Mouse (Mus musculus) cerebellum, postnatal 14 days (tissue): ENCODE data around the gene Mrpl18.
"Not testable (repeated sequence)": the region's sequence is repeated elsewhere in the genome, so short reads cannot be mapped to it uniquely, and the experiment has no call there.

Source experiments
- DNase-seq, 2 experiments: peaks; one replicate each; pipeline ENCODE4 v3.0.0; 2021; ENCODE audit warnings: mixed read lengths in 2 of 2

Mrpl18 gene

GRCm38 (mm10) chr17:12915881-12916583 lies at the start of gene Mrpl18:
Gene Mrpl18, minus strand, starts transcription at chr17:12916345.
- peak; percentile 98 to 99 for DNase-seq

DNA sequence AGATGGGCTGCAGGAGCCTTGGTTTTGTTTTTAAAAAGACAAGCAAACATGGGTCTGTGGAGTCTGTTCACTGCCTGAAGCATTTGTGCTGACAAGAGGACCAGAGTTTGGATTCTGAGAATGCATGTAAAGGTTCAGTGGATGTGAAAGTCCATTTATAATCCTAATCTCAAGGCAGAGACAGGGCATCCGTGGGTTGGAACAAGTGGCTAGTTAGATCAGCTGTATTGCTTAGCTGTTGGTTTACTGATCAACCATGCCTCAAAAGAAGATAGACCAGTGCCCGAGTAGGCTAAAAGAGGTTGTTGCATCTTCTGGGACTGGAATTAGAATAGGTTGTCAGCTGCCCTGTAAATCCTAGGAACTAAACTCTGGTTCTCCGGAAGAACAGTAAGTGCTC lies 47.3 kb upstream of the Mrpl18 start:
- no peak for DNase-seq

DNA sequence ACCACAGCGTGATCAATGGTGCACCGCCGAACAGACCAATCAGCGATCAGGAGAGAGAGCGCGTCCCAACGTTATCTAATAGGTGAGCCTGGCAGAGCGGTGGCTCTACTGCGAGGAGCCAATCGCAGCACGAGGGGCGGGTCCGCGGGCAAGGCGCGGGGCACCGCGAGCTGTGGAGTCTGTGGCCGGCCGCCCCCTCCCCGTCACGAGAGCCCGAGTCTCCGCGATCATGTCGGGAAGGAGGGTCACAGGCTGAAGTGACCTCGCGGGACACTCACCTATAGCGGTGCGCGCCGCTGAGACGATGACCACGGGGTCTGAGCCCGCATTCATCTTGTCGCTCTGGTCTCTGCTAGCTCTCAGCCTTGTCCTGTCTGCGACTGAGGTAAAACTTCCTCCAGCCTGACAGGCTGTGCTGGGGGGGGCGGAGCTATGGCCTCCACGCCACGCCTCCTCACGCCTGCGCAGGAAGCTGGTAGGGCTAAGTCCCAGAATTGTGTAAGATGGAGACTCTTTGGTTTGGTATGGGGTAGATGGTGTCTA lies 44.3 kb upstream of the Mrpl18 start, which contains the start of gene Acat2:
TSS of gene Acat2 (minus strand) at position 417 of the 543 bp plus-strand sequence.
- DNase-seq, result peak; percentile 96 to 97

GRCm38 (mm10) chr17:12959377-12959776 lies 43.2 kb upstream of the Mrpl18 start:
- not testable (repeated sequence) for DNase-seq

DNA sequence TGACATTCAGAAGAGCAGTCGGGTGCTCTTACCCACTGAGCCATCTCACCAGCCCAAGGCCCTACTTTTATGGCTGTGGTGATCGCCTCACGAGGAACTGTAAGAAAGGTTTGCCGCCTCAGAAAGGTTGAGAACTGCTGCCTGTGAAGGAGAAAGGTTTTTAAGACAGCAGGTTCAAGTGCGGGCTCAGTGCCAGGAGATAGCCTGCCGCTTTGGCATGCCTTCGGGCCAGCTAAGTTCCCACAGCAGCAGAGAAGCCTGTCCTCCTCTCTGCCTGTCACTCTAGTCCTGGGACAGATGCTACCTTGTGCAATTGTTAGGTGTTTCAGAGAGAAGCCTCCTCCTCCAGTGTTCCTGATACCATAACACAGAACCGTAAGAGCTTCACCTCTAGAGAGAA lies 40.5 kb upstream of the Mrpl18 start:
- DNase-seq, result peak in 1 of 2 experiments; percentile 51

DNA sequence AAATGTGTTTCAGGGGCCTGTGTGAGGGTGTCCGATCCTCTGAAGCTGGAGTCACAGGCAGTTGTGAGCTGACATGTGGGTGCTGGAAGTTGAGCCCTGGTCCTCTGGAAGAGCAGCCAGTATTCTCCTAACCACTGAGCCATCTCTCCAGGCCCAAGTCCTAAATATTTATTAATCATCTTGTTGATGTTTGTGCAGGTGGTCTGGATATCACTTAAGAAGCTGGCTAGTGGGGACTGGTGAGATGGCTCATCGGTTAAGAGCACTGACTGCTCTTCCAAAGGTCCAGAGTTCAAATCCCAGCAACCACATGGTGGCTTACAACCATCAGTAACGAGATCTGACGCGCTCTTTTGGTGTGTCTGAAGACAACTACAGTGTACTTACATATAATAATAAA lies 33.5 kb upstream of the Mrpl18 start:
- no peak for DNase-seq

GRCm38 (mm10) chr17:12942459-12943162 lies 26.5 kb upstream of the Mrpl18 start:
- no peak for DNase-seq

DNA sequence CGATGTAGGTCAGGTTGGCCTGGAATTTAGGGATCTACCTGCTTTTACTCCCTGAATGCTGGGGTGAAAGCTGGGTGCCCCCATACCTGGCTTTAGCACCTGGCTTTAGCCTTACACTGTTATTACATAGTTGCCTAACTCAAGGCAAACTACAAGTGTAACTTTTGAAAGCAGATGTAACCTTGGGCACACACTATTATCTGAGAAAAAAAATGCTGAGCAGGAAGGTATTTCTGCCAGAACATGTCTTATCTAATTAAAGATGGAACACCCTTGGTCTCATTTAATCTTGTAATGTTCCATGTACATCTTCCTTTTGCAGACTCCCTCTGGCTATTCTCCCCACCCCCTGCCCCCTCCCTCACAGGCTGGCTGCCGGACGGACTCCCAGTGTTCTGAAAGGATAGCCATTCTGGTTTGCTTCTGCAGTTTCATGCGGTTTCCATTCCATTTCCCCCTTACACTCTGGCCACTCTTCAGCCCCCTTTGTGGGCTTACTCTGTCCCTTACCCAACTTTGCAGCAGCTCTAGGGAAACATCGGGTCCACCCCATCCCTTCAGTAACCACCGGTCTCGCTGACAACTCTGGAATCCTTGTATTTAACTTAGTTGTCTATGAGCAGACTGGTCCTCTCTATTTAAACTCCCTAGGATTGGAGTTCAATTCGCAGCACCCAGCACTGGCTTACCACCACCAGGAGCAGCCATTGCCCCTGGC lies 25.6 kb upstream of the Mrpl18 start:
- DNase-seq, result no peak

DNA sequence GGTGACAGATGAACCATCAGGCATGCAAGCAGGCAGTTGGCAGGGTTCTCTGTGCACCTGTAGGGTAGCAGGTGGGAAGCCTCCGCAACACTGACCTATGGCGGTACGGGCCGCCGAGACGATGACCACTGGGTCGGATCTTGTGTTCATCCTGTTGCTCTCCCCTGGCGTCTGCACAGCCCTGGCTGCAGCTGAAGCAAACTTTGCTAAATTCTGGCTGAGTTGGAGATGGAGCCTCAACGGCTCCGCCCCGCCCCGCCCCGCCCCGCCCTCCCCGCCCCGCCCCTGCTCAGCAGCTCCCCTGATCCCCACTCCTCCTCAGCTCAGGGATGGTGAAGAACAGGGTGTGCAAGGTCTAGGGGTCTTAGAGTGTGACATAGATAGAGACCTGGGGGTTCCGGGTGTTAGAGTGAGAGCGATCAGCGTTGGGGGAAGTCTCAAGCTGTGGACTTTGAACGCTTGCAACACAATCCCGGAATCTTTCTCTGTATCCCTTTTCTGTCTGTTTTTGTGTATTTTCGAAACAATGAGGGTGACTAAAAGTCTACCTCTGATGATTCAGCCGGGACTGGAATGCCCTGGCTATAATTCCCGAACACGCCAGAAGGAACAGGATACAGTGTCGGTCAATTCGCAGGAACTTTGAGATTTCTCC lies 24.1 kb upstream of the Mrpl18 start, which contains the start of gene Acat3:
TSS of gene Acat3 (minus strand) at position 450 of the 655 bp plus-strand sequence.
- peak; percentile 73 to 76 for DNase-seq

DNA sequence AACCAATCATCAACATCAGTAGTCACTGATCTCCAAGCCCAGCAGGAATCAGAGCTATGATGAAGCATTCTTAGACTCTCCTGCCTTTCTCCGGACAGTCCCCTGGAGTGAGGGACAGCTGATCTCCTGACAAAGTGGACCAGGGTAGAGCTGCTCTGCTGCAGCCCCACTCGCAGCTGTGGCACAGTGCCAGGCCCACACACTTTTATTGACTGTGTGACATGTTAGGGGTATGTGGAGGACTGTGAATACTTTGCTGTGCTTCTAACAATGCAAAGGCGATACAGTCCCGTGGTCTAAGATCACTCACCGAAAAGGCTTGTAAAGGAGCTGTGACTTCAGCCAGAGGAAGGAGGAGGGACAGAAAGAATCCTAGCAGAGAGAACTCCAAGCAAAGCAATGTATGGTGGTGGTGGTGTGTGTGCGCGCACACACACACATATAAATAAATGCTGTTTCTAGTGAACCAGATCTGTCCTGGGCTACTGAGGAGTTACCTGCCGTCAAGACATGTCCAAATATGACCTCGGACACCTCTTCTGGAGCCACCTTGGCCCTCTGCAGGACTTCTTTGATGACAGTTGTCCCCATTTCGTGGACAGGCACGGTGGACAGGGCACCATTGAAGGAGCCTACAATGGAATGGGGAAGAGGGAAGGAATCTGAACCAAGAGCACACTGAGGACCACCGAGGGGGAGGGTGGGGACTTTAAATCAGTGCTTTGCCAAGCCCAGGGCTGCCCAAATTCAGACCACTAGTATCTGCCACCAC lies 23.4 kb upstream of the Mrpl18 start:
- DNase-seq, result not testable (repeated sequence)

- no peak for DNase-seq
These were observed 21.9 kb upstream of the Mrpl18 start for GRCm38 (mm10) chr17:12938077-12938476.

DNA sequence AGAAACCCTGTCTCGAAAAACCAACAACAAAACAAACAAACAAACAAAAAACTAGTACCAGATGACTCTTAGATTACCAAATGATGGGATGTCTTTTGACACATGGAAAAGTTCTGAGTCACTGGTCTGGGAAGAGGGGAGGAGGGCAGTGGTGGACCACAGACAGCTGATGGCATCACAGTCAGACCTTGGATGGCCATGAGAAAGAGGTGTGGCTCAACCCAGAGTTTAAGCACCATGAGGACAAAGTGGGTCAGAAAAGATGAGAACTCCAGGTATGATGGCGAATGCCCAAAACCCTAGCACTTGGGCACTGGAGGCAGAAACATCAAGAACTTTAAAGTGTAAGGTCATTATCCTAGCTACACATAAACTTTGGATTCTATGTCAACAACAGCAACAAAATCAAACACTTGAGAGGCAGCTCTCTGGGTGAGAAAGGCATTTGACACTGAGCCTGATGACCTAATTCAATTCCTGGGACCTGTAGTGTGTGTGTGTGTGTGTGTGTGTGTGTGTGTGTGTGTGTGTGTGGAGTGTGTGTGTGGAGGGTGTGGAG lies 21.3 kb upstream of the Mrpl18 start:
- no peak for DNase-seq

DNA sequence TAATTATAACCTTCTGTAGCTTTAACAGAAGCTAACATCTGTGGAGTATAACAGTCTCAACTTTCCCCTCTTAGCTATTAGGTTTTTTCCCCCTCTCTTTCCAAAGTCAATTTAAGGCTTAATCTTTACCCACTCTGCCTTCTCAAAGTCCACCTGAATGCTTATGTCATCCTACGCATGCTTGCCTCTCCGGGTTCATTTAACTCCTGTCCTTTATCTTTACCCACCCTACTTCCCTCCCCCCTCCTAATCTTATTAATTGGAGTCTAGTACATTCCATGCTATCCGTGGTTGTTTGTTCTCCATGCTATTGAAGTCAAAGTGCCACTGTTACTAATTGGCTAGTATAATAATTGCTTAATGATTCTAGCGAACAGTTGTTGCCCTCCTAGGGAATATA lies 19.6 kb upstream of the Mrpl18 start:
- no peak for DNase-seq

DNA sequence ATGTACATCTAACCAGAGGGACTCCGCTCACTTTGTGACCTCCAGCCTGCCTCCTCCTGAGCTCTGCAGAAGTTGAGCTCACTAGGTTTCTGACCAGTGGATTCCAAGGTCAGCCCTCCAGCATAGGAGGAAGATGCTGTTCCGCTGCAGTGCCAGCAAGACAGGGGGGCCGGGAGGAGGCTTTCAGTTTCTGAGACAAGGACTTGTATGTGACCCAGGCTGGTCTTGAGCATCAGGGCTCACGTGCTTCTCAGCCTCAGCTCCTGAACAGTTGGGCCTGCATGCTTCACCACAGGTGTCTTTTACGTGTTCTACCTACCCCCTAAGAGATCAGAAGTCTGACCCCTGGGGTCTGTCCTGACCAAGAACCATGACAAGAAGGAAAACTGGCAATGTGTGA lies 15.4 kb upstream of the Mrpl18 start:
- not testable (repeated sequence) for DNase-seq

- DNase-seq, result no peak
These were observed 9.6 kb upstream of the Mrpl18 start for GRCm38 (mm10) chr17:12925703-12926180.

GRCm38 (mm10) chr17:12925001-12925400 lies 8.9 kb upstream of the Mrpl18 start:
- no peak for DNase-seq

DNA sequence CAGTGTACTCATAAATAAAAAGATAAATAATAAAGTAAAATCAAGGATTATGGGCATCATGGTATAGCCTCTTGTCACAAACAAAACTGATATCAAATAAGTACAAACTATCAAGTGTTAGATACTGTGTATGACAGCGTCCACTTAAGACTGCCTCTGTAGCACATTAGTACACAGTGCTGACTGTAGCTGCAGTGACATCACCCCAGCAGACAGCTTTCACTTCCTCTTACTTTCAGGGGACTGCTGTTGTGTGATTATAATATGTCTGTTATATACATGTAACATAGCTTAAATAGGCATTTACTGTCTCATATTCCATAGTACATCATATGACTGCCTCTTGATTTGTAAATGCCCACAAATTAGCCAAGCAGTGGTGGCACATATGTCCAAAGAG lies 4.9 kb upstream of the Mrpl18 start:
- no peak for DNase-seq

- peak in 1 of 2 experiments; percentile 64 for DNase-seq
These were observed 639 bp upstream of the Mrpl18 start for GRCm38 (mm10) chr17:12916588-12917380.

DNA sequence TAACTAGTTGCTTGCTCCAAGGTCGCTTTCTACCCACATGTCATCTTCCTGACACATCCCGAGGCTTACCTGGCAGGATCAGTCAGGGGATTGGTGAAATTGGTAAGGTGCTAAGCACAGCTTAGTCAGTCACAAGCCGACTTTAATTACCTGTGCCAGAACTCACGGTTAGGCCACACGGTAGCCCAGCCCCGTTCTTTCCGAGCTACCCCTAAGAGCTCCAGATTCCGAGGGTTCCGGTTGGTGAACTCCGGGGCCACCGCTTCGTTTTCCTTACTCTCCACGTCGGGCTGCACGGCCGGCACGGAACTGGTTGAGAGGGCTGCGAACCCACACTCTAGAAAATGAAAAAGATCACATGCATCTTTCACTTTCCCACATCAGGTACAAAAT lies 661 bp downstream of the Mrpl18 start, which contains the start of gene Tcp1:
TSS of gene Tcp1 (plus strand) at position 214 of the 393 bp plus-strand sequence.
- peak; percentile 47 to 49 for DNase-seq

DNA sequence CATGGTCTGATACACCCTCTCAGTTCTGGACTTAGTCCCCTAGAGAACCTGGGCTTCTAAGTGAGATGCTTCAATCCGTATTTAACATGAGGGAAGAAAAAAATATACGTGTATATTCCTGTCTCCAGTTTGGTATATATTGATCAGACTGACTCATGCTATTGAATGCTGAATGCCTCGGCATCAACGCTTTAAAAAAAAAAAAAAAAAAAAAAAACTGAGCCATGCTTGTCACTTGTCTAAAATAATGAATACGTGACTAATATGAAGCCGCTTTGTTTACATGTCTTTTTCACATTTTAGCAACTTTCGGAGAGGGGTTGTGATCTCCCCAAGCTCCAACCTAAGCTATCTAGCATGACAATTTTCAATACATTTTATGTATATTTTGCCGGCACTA lies 5.8 kb downstream of the Mrpl18 start:
- no peak for DNase-seq
